Mouse (Mus musculus) neural tube, embryonic 10.5 days (tissue): ENCODE measurements around the gene 9230110F15Rik.
"Not testable (repeated sequence)": the region's sequence is repeated elsewhere in the genome, so short reads cannot be mapped to it uniquely, and the experiment has no call there.

Experiments
- DNase-seq: peaks from one replicate; pipeline ENCODE4 v3.0.0-alpha.2; 2017; ENCODE audit warnings: low spot score; ENCODE audit errors: extremely low spot score

9230110F15Rik gene

GRCm38 (mm10) chr9:35844050-35844449 lies at the start of gene 9230110F15Rik:
TSS of gene 9230110F15Rik (minus strand) at chr9:35844150.
- DNase-seq: no peak

- DNase-seq: not testable (repeated sequence)
Measured at GRCm38 (mm10) chr9:35893112-35893511, 49.2 kb upstream of the 9230110F15Rik start.

GRCm38 (mm10) chr9:35817881-35818280 lies 26.1 kb downstream of the 9230110F15Rik start:
- not testable (repeated sequence) for DNase-seq

GRCm38 (mm10) chr9:35798146-35798545 lies 45.8 kb downstream of the 9230110F15Rik start:
- DNase-seq: no peak

GRCm38 (mm10) chr9:35790001-35790400 lies 53.9 kb downstream of the 9230110F15Rik start, which contains the start of the genes Gm27235 and D730048I06Rik:
TSS of gene Gm27235 (minus strand) at chr9:35790101.
TSS of gene D730048I06Rik (minus strand) at chr9:35790112.
- no peak for DNase-seq
